Mouse (Mus musculus): Measurements from ENCODE around the gene Zswim9. TPM values are rescaled to one million over a fixed set of nuclear protein-coding genes. Genes with fewer than 3 reads are reported as not detected.

Zswim9 gene
- polyA plus RNA-seq, 1 experiment = 6.5 TPM

Other genes with a start within 250 kb of the Zswim9 start
- 194 and 239 TPM in 2 replicates for gene Chmp2a, start 243.9 kb downstream of the Zswim9 start, polyA plus RNA-seq (2012; ENCODE audit: insufficient read depth, insufficient read length, missing spikeins)
- gene Ube2m, start 240.4 kb downstream of the Zswim9 start, polyA plus RNA-seq (2012; ENCODE audit: insufficient read depth, insufficient read length, missing spikeins) = 258 and 293 TPM in 2 replicates
- gene Mzf1, start 224.0 kb downstream of the Zswim9 start, polyA plus RNA-seq (2012; ENCODE audit: insufficient read depth, insufficient read length, missing spikeins) = not detected in 2 replicates
- gene Vmn1r85, start 183.5 kb downstream of the Zswim9 start, polyA plus RNA-seq (2012; ENCODE audit: insufficient read depth, insufficient read length, missing spikeins) = 0.16 TPM in 1 of 2 replicates, not detected in the other
- not detected in 2 replicates for gene Vmn1r86, start 158.8 kb downstream of the Zswim9 start, polyA plus RNA-seq (2012; ENCODE audit: insufficient read depth, insufficient read length, missing spikeins)
- gene Vmn1r87, start 138.6 kb downstream of the Zswim9 start, polyA plus RNA-seq (2012; ENCODE audit: insufficient read depth, insufficient read length, missing spikeins) = not detected in 2 replicates
- not detected in 2 replicates for gene Vmn1r88, start 119.2 kb downstream of the Zswim9 start, polyA plus RNA-seq (2012; ENCODE audit: insufficient read depth, insufficient read length, missing spikeins)
- gene Vmn1r89, start 65.7 kb downstream of the Zswim9 start, polyA plus RNA-seq (2012; ENCODE audit: insufficient read depth, insufficient read length, missing spikeins) = not detected in 2 replicates
- gene Lig1, start 1.4 kb downstream of the Zswim9 start, polyA plus RNA-seq (2012; ENCODE audit: insufficient read depth, insufficient read length, missing spikeins) = 3.7 and 3.9 TPM in 2 replicates
- not detected in 2 replicates for gene Pla2g4c, start 45.9 kb upstream of the Zswim9 start, polyA plus RNA-seq (2012; ENCODE audit: insufficient read depth, insufficient read length, missing spikeins)
- not detected in 2 replicates for gene Cabp5, start 119.4 kb upstream of the Zswim9 start, polyA plus RNA-seq (2012; ENCODE audit: insufficient read depth, insufficient read length, missing spikeins)
- gene Bsph1, start 172.1 kb upstream of the Zswim9 start, polyA plus RNA-seq (2012; ENCODE audit: insufficient read depth, insufficient read length, missing spikeins) = not detected in 2 replicates